Mouse (Mus musculus) heart, postnatal 0 days (tissue): ENCODE data around the gene Cox7a2l.

Source experiments
- CTCF ChIP-seq: IDR thresholded peaks from 2 replicates; pipeline ENCODE4 v1.5.1; 2016; ENCODE audit warnings: antibody characterized with exemption, control low read depth, low read depth
- EP300 ChIP-seq: IDR thresholded peaks from 2 replicates; pipeline ENCODE4 v1.6.1; 2016; ENCODE audit warnings: antibody characterized with exemption, low read depth

- no peak for TF ChIP-seq EP300
- TF ChIP-seq CTCF: no peak
Observed at GRCm38 (mm10) chr17:83545756-83546742, 28.9 kb upstream of the Cox7a2l start.
